Mouse (Mus musculus): ENCODE measurements around the gene 1700122O11Rik. TPM values are rescaled to one million over a fixed set of nuclear protein-coding genes. Genes with fewer than 3 reads are reported as not detected.

1700122O11Rik gene
- polyA plus RNA-seq, 1 experiment = 19.1 TPM

- H3K27ac ChIP-seq (ENCODE audit: control insufficient read depth, insufficient read depth, low read depth, low read length) = no peak overlapping the region; the same call in 1 of the 2 replicates
- H3K27me3 ChIP-seq (ENCODE audit: control insufficient read depth, insufficient read depth, low read length) = no peaks in the 10 kb centered on the region; the same call in 1 of the 2 replicates
- peak overlapping the region; percentile 15 for H3K4me3 ChIP-seq (ENCODE audit: control insufficient read depth, low read depth, low read length)
- peaks cover 3% of the 10 kb centered on the region; the same call in 1 of the 2 replicates for H3K4me1 ChIP-seq (ENCODE audit: control insufficient read depth, insufficient read depth, low read length)
- H3K36me3 ChIP-seq (ENCODE audit: control insufficient read depth, insufficient read depth, low read length) = no peaks in the 10 kb centered on the region
- TF ChIP-seq CTCF (IDR thresholded peaks at IDR 0.05; ENCODE audit: control insufficient read depth, insufficient read depth, insufficient replicate concordance, low read depth, low read length) = no peak
Measured at GRCm38 (mm10) chr17:48041351-48042287, 3.5 kb upstream of the 1700122O11Rik start.

GRCm38 (mm10) chr17:48039232-48039866 is 1.3 kb upstream of the 1700122O11Rik start:
- peaks cover 3% of the 10 kb centered on the region; the same call in 1 of the 2 replicates for H3K4me1 ChIP-seq (ENCODE audit: control insufficient read depth, insufficient read depth, low read length)
- no peaks in the 10 kb centered on the region; the same call in 1 of the 2 replicates for H3K27me3 ChIP-seq (ENCODE audit: control insufficient read depth, insufficient read depth, low read length)
- peak overlapping the region; percentile 32 for H3K4me3 ChIP-seq (ENCODE audit: control insufficient read depth, low read depth, low read length)
- H3K36me3 ChIP-seq (ENCODE audit: control insufficient read depth, insufficient read depth, low read length) = no peaks in the 10 kb centered on the region
- no peak for TF ChIP-seq POLR2A (IDR thresholded peaks at IDR 0.05; ENCODE audit: control insufficient read depth, low read depth, low read length)
- TF ChIP-seq CTCF (IDR thresholded peaks at IDR 0.05; ENCODE audit: control insufficient read depth, insufficient read depth, insufficient replicate concordance, low read depth, low read length) = no peak
- H3K27ac ChIP-seq (ENCODE audit: control insufficient read depth, insufficient read depth, low read depth, low read length) = no peak overlapping the region

DNA sequence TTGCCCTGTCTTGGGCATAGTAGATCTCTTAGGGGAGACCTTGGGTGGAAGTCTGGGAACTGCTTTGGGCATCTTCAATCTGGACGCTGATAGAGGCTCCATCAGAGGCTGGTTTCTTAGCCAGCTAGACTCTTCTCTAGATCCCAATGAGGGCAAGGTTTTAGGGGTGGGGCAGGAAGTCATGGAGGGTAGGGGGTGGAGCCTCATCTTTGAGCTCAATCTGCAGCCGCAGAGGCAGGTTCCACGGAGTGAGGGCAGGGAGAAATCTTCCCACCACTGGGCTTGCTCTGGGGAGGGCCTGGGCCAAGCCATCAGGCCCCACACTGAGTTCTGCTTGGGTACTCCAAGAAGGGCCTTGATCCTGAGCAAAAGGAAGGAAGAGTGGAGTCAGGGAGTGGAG is 1.2 kb downstream of the 1700122O11Rik start:
- Histone ChIP-seq H3K4me3 (ENCODE audit: control insufficient read depth, low read depth, low read length) (peak overlapping the region; percentile 69), H3K27me3 (ENCODE audit: control insufficient read depth, insufficient read depth, low read length) (no peaks in the 10 kb centered on the region; the same call in 1 of the 2 replicates), H3K4me1 (ENCODE audit: control insufficient read depth, insufficient read depth, low read length) (peaks cover 3% of the 10 kb centered on the region; the same call in 1 of the 2 replicates), H3K36me3 (ENCODE audit: control insufficient read depth, insufficient read depth, low read length) (no peaks in the 10 kb centered on the region), H3K27ac (ENCODE audit: control insufficient read depth, insufficient read depth, low read depth, low read length) (no peak overlapping the region)
- no peak for TF ChIP-seq POLR2A (IDR thresholded peaks at IDR 0.05; ENCODE audit: control insufficient read depth, low read depth, low read length)
- TF ChIP-seq CTCF (IDR thresholded peaks at IDR 0.05; ENCODE audit: control insufficient read depth, insufficient read depth, insufficient replicate concordance, low read depth, low read length) = no peak

- peaks cover 7% of the 10 kb centered on the region for H3K4me1 ChIP-seq (ENCODE audit: control insufficient read depth, insufficient read depth, low read length)
Measured at GRCm38 (mm10) chr17:48031521-48032430, 6.3 kb downstream of the 1700122O11Rik start.

GRCm38 (mm10) chr17:48029241-48029640 is 8.9 kb downstream of the 1700122O11Rik start:
- Histone ChIP-seq H3K27me3 (ENCODE audit: control insufficient read depth, insufficient read depth, low read length) (peaks cover 5% of the 10 kb centered on the region), H3K4me1 (ENCODE audit: control insufficient read depth, insufficient read depth, low read length) (peaks cover 7% of the 10 kb centered on the region), H3K4me3 (ENCODE audit: control insufficient read depth, low read depth, low read length) (no peak overlapping the region), H3K27ac (ENCODE audit: control insufficient read depth, insufficient read depth, low read depth, low read length) (no peak overlapping the region), H3K36me3 (ENCODE audit: control insufficient read depth, insufficient read depth, low read length) (no peaks in the 10 kb centered on the region)
- TF ChIP-seq POLR2A (IDR thresholded peaks at IDR 0.05; ENCODE audit: control insufficient read depth, low read depth, low read length) (no peak), CTCF (IDR thresholded peaks at IDR 0.05; ENCODE audit: control insufficient read depth, insufficient read depth, insufficient replicate concordance, low read depth, low read length) (no peak)

More at GRCm38 (mm10) chr17:48031521-48032430, 6.3 kb downstream of the 1700122O11Rik start:
- Histone ChIP-seq H3K27ac (ENCODE audit: control insufficient read depth, insufficient read depth, low read depth, low read length) (no peak overlapping the region), H3K4me3 (ENCODE audit: control insufficient read depth, low read depth, low read length) (peak overlapping the region; percentile 63), H3K36me3 (ENCODE audit: control insufficient read depth, insufficient read depth, low read length) (no peaks in the 10 kb centered on the region), H3K27me3 (ENCODE audit: control insufficient read depth, insufficient read depth, low read length) (peaks cover 5% of the 10 kb centered on the region)
- TF ChIP-seq POLR2A (IDR thresholded peaks at IDR 0.05; ENCODE audit: control insufficient read depth, low read depth, low read length) (no peak), CTCF (IDR thresholded peaks at IDR 0.05; ENCODE audit: control insufficient read depth, insufficient read depth, insufficient replicate concordance, low read depth, low read length) (peak; percentile 22; the same call in 1 of the 2 replicates)

DNA sequence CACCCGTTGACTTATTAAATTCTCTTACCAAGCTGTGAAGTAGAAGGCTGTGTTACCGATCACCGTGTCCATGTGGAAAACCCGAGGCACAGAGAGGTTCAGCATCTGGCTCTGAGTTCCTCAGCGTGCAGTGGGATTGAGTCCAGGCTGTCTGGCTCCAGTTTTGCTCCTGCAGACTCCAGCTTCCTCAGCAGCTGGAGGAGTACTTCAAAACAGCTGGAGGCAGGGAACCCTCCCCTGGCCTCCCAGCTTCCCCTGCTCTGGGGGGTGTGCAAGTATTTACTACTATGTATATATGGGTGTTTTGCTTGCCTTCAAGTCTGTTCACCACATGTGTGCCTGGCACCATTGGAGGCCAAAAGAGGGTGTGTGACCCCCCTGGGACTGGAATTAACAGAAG is 9.8 kb downstream of the 1700122O11Rik start:
- peaks cover 7% of the 10 kb centered on the region for H3K4me1 ChIP-seq (ENCODE audit: control insufficient read depth, insufficient read depth, low read length)
- no peak overlapping the region for H3K27ac ChIP-seq (ENCODE audit: control insufficient read depth, insufficient read depth, low read depth, low read length)
- peaks cover 5% of the 10 kb centered on the region for H3K27me3 ChIP-seq (ENCODE audit: control insufficient read depth, insufficient read depth, low read length)
- no peaks in the 10 kb centered on the region for H3K36me3 ChIP-seq (ENCODE audit: control insufficient read depth, insufficient read depth, low read length)
- TF ChIP-seq POLR2A (IDR thresholded peaks at IDR 0.05; ENCODE audit: control insufficient read depth, low read depth, low read length) (no peak), CTCF (IDR thresholded peaks at IDR 0.05; ENCODE audit: control insufficient read depth, insufficient read depth, insufficient replicate concordance, low read depth, low read length) (no peak)
- H3K4me3 ChIP-seq (ENCODE audit: control insufficient read depth, low read depth, low read length) = no peak overlapping the region

All from testis, adult 2 months (tissue).